Mouse (Mus musculus) gastrocnemius, postnatal 25 days (tissue): ENCODE measurements at regions not wholly inside any gene's neighbourhood (a gene's known extent, or its start where the extent isn't known, plus 50 kb on each side); places are given as distances from the start of the nearest gene placed in this dataset.

Experiments used
- DNase-seq: peaks from one replicate; pipeline ENCODE4 v3.0.0; 2022

DNA sequence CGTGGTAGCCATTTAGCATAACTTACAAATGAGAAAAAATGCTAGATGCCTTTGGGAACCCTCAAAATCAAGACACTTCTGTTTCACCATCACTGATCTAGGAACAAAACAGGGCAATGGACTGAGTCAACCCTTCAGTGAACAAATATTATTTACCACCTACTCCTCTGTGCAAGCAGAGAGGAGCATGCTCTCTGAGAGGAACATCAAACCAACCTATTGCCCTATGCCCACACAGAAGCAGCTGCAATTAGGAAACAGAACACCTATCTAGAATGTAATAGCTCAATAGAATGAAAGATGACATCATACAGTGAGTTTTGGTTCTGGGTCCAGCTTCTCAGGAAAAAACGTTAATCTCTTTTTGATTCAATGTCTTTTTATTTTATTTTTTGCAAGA is 69.0 kb upstream of the Nrip1 start:
- no peak for DNase-seq

DNA sequence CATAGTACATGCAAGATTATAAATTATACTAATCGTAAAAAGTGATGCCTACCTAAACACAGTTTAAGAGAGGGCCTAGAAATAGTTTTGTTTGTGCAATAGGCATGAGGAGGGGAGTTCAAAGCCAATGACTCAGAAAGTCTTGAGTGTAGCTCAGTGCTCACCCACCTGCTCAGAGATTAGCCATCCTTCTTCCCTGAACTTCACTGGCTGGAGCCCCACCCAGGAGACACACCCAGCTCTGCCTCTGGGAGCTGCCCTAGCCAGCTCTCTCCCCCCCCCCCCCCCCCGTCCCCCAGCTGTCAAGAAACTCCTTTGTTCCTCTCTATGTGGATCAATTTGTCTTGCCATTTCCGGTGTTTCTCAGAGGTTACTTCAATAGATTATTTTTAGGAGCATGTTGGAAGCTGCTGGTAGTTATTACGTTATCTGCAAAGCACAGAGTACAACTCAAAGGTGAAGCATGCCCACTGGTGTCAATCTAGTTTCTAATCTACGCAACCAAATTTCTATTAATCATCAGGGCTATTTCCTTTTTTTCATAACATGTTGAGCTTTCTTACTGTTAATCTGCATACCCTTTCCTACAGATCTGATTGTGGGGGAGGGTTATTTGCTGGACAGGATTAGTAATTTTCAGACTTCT is 68.3 kb upstream of the Nrip1 start:
- no peak for DNase-seq

DNA sequence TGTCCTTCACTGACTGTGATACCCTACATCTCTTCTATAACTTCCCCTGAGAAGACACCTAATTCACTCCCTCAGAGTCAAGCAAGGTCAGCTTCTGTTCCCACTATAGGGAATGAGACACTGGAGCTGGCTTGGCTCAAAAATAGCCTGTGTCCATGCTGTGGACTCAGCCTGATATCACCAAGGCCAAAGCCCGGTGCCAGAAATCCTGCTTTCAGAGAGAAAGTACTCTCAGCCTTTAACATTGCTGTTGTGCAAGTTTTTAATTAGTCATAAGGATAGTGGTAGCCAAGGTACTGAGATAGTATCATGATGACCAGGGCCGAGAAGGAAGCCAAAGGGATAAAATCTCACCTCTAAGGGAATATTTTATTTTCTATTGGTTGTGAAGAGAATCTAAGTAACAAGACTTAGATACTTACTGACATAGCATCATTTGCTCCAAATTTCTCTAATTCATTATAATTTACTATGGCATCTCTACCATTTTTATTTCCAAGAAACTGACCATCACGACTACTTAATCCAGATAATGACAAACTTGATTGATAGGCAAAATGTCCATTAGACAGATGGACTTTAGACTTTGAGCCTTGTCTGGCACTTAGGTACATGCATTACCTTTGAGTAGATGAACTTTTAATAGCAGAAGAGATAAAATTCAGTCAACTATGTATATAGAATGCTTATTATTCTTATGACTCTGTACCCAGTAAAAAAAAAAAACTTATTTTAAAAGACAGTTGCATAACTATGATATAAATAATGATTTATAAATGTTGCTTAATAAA is 64.7 kb upstream of the Nrip1 start:
- peak; percentile 62 for DNase-seq

DNA sequence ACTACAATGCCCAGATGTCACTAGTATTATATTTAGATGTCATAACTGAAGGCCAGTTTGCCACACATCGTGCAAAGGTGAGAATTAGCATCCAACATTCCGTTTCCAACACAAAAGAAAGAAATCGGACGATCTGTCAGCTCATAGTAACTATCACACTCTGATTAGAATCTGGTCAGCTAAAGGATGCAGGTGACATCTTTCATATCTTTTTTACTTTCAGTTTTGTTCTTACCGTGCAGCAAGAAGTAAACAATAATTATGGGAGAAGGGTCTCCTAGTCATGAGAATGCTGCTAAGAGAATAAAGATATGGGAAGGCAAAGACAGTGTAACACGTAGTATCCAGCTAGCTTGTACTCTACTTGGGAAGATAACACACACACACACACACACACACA is 62.7 kb upstream of the Nrip1 start:
- no peak for DNase-seq

DNA sequence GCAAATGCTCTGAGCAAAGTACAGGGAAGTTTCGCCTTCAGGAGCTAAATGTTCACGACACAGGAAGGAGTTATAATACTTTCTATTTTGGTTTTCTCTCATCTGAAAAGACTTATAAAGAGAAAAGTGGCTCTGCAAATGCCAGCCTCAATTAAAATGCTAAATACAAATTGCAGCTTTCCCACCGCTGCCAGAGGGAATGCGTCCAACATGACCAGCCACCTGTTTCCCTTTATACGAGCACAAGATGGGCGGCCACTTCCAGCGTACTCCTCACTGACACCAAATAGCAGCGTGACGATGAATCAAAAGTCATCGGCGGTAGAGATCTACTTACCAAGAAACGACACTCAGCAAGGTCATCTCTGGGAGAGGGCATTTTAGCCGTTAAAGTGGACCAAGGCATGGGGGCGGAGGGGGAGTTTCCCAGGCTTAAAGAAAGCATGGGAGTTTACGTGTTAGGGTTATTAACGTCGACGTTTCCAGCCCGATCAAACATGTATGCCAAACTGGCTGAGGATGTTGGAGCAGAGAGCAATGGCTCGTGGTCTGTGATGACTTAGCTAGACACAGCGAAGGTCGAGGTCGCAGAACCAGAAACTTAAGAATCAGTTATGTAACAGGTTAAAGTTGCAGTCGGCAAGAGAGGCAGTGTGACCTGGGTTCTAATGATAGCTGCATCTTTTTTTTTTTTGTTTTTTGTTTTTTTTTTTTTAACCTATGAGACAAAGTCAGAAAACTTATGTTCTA is 59.6 kb upstream of the Nrip1 start:
- DNase-seq, result peak; percentile 73

DNA sequence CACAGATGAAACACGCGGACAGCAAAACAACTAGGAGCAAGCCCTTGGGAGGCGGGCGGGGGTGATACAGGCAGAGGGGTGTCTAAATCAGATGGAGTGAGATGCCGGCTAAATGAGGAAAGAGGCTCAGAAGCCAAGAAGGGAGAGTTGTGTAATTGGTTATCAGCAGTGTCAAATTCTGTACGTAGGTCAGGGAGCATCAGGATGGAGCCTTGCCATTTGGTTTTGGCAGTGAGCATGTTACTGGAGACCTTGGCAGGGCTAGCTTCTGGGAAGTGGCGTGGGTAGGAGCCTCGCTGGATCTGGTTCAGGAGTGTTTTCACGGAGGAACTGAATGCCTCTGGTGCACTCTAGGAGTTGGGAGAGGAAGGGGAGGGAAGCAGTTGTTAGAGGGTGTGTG is 58.7 kb upstream of the Nrip1 start:
- peak; percentile 88 for DNase-seq

DNA sequence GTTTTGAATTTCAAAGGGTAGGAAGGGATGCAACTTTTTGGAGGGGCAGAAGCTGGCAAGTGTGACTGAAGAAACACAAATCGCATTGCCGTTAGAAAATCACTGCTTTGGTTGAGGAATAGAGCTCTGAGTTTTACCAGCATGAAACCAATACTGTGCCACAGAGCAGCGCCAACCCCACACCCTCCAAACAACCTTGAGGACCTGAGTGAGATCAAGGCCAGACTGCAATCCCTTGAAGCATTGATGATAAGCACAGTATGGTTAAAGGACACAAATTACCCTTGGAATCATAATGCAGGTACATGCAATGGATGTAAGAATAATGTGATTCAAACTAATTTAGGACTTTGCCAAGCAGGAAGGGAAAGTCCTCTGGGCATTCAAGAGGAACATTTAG is 55.5 kb upstream of the Nrip1 start:
- DNase-seq, result no peak

DNA sequence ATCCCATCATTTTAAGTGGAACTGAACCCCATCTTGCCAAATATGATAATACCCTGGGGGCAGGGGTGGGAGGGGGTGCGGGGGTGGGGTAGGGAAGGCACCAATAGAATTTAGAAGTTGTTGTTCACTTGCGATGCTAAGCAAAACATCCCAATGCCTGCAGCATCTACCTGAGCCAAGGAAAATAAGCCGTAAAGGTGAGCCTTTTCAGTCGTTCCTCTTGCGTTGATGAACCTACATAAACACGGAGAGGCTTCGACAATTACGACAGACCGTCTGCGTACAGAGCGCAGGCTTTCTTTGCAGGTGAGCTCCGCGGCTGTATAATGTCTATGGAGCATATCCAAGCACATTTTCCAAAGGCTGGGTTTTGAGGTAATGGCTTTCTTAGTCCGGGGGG is 50.3 kb upstream of the Nrip1 start:
- no peak for DNase-seq
